Mouse (Mus musculus): ENCODE results near the gene Klf8. TPM values are rescaled to one million over a fixed set of nuclear protein-coding genes. Genes with fewer than 3 reads are reported as not detected.

Gene Klf8
- polyA plus RNA-seq, 1 experiment from 2014 or later: 1.0 TPM

- Histone ChIP-seq H3K27ac (replicated peaks in 1 of 2; ENCODE audit: control insufficient read depth in 1 of 2, insufficient read depth in 1 of 2, low read depth in 2 of 2, low read length in 2 of 2) (no peak overlapping the region), H3K4me1 (ENCODE audit: control insufficient read depth in 2 of 2, insufficient read depth in 2 of 2, low read length in 2 of 2) (no peaks in the 10 kb centered on the region), H3K36me3 (ENCODE audit: control insufficient read depth, insufficient read depth, low read length) (no peaks in the 10 kb centered on the region), H3K27me3 (ENCODE audit: control insufficient read depth, insufficient read depth, low read length) (no peaks in the 10 kb centered on the region), H3K4me2 (ENCODE audit: low read length) (no peak overlapping the region), H3K9me3 (ENCODE audit: control insufficient read depth, low read length) (no peaks in the 10 kb centered on the region), H3K4me3 (ENCODE audit: control insufficient read depth in 1 of 2, insufficient read depth in 1 of 2, low read depth in 1 of 2, low read length in 2 of 2) (no peak overlapping the region), H3K9ac (ENCODE audit: low read length) (no peak overlapping the region)
- WGBS: 64% methylated on average over 3 of the region's 3 CpGs
- ATAC-seq (ENCODE audit: insufficient number of reproducible peaks, insufficient read depth, low FRiP score, low read depth): no peak
Measured at GRCm38 (mm10) chrX:153440018-153440417, 202.8 kb downstream of the Klf8 start.

Other genes starting within 250 kb of the Klf8 start
- gene Usp51, start 231.0 kb upstream of the Klf8 start, polyA plus RNA-seq (2014; fragmentation: Nextera tagmentation; extraction: Ambion mirVana): 0.84 and 0.93 TPM in 2 replicates
- 28.7 and 34.7 TPM in 2 replicates for gene Mageh1, start 199.9 kb upstream of the Klf8 start, polyA plus RNA-seq (2014; fragmentation: Nextera tagmentation; extraction: Ambion mirVana)
- not detected in 2 replicates for gene Foxr2, start 118.7 kb upstream of the Klf8 start, polyA plus RNA-seq (2014; fragmentation: Nextera tagmentation; extraction: Ambion mirVana)
- 1.6 and 1.9 TPM in 2 replicates for gene Rragb, start 97.5 kb upstream of the Klf8 start, polyA plus RNA-seq (2014; fragmentation: Nextera tagmentation; extraction: Ambion mirVana)